Mouse (Mus musculus): Measurements from ENCODE around the gene Rnf43. TPM values are rescaled to one million over a fixed set of nuclear protein-coding genes. Genes with fewer than 3 reads are reported as not detected.

Gene Rnf43
- polyA plus RNA-seq, 1 experiment, result 3.5 TPM

DNA sequence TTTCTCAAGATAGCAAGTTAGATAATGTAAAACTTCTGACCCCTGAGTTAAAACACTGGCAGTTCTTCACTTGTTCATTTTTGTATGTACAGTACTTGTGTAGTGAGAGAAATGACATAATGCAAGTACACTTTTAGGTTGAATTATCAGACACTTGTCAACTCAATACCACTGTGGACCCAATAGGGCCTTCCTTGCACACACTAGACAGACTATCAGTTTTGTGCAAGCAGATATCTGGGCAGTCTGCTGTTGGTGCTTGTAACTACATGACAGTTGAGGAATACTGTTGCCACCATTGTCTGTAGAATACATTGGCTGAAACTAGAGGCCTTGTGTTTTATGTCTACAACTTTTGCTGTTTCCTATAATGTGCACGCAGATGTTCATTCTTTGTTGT lies 10.8 kb downstream of the Rnf43 start:
- TF ChIP-seq CTCF (IDR thresholded peaks at IDR 0.05; ENCODE audit: extremely low read depth, insufficient read depth, insufficient read length, insufficient replicate concordance) (no peak), POLR2A (IDR thresholded peaks at IDR 0.05; ENCODE audit: low read depth, low read length) (no peak)
- 92% methylated on average over 1 of the region's 1 CpGs for WGBS
- Histone ChIP-seq H3K4me3 (ENCODE audit: extremely low read depth, insufficient read depth, insufficient read length) (no peak overlapping the region), H3K36me3 (ENCODE audit: control insufficient read depth, insufficient read depth, low read length) (no peaks in the 10 kb centered on the region), H3K27me3 (ENCODE audit: control insufficient read depth, insufficient read depth, low read length) (no peaks in the 10 kb centered on the region; the same call in 1 of the 2 replicates), H3K4me1 (ENCODE audit: control insufficient read depth, insufficient read depth, insufficient read length) (no peaks in the 10 kb centered on the region), H3K27ac (ENCODE audit: insufficient read depth, low read length) (no peak overlapping the region)
- DNase-seq (ENCODE audit: low read depth in 1 of 2, low spot score in 2 of 2), result no peak

DNA sequence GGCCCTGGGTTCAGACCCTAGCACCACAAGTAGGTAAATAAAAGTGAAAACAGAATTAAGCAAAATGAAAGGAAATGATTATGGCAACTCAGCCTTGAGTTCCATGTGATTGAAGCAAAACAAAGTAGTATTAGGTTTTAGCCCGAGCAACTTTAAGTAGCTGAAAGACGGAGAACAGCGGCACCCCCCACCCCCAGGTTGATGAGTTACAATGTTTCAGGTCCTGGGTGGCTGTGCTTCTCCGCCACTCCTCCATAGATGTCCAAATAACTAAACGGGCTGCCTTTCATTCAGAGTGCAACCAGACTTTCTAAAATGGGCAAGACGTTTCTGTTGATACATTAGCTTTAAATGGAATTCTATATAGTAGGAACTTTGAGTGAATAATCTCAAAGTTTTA lies 13.1 kb downstream of the Rnf43 start:
- Histone ChIP-seq H3K27me3 (ENCODE audit: control insufficient read depth, insufficient read depth, low read length) (no peaks in the 10 kb centered on the region; the same call in 1 of the 2 replicates), H3K4me3 (ENCODE audit: extremely low read depth, insufficient read depth, insufficient read length) (no peak overlapping the region), H3K36me3 (ENCODE audit: control insufficient read depth, insufficient read depth, low read length) (no peaks in the 10 kb centered on the region), H3K27ac (ENCODE audit: insufficient read depth, low read length) (no peak overlapping the region), H3K4me1 (ENCODE audit: control insufficient read depth, insufficient read depth, insufficient read length) (no peaks in the 10 kb centered on the region)
- DNase-seq (ENCODE audit: low read depth in 1 of 2, low spot score in 2 of 2), result no peak
- TF ChIP-seq POLR2A (IDR thresholded peaks at IDR 0.05; ENCODE audit: low read depth, low read length) (no peak), CTCF (IDR thresholded peaks at IDR 0.05; ENCODE audit: extremely low read depth, insufficient read depth, insufficient read length, insufficient replicate concordance) (no peak)
- WGBS, result 92% methylated on average over 6 of the region's 6 CpGs

DNA sequence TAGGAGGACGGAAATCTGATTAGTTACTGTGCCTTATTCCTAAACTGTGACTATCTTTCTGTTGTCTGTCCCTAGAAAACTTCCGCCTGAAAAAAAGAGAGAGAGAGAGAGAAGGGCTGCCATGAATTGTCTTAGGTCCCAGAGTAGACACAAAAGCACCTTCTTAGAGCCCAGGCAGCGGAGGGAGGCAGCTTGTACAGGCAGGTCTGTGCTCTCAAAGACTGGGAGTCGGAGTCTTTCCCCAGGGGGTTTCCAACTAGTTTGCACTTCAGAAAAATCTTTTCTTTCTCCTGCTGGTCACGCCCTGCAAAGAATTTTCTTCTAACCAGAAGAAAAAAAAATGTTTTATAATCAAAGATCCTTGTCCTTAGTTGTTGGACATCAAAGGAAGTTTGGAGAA lies 15.2 kb downstream of the Rnf43 start:
- no peak for TF ChIP-seq POLR2A (IDR thresholded peaks at IDR 0.05; ENCODE audit: low read depth, low read length)
- no peak for TF ChIP-seq CTCF (IDR thresholded peaks at IDR 0.05; ENCODE audit: extremely low read depth, insufficient read depth, insufficient read length, insufficient replicate concordance)
- no peaks in the 10 kb centered on the region for H3K36me3 ChIP-seq (ENCODE audit: control insufficient read depth, insufficient read depth, low read length)
- no peaks in the 10 kb centered on the region; the same call in 1 of the 2 replicates for H3K27me3 ChIP-seq (ENCODE audit: control insufficient read depth, insufficient read depth, low read length)
- no peak overlapping the region for H3K27ac ChIP-seq (ENCODE audit: insufficient read depth, low read length)
- 85% methylated on average over 5 of the region's 5 CpGs for WGBS
- DNase-seq (ENCODE audit: low read depth in 1 of 2, low spot score in 2 of 2), result no peak
- H3K4me1 ChIP-seq (ENCODE audit: control insufficient read depth, insufficient read depth, insufficient read length), result no peaks in the 10 kb centered on the region
- no peak overlapping the region for H3K4me3 ChIP-seq (ENCODE audit: extremely low read depth, insufficient read depth, insufficient read length)

DNA sequence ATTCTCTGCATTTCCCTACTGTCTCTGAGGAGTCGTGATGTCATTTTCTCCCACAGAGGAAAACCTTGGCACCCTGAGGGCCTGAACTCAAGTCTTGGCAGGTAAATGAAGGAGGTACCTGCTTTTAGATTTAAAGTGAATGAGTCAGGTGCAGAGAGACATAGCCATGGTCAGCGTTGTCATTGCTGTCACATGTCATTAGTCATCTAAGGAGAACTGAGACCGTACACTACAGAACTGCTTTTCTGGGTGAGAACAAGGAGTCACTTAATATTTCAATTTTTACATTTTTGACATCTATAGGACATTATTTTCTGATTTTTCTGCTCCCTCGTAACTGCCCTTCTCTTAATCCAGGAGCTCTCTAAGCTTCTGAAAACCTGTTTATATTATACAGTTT lies 16.0 kb downstream of the Rnf43 start:
- DNase-seq (ENCODE audit: low read depth in 1 of 2, low spot score in 2 of 2), result no peak
- Histone ChIP-seq H3K4me1 (ENCODE audit: control insufficient read depth, insufficient read depth, insufficient read length) (no peaks in the 10 kb centered on the region), H3K36me3 (ENCODE audit: control insufficient read depth, insufficient read depth, low read length) (no peaks in the 10 kb centered on the region), H3K27me3 (ENCODE audit: control insufficient read depth, insufficient read depth, low read length) (no peaks in the 10 kb centered on the region; the same call in 1 of the 2 replicates), H3K27ac (ENCODE audit: insufficient read depth, low read length) (no peak overlapping the region), H3K4me3 (ENCODE audit: extremely low read depth, insufficient read depth, insufficient read length) (no peak overlapping the region)
- no peak for TF ChIP-seq CTCF (IDR thresholded peaks at IDR 0.05; ENCODE audit: extremely low read depth, insufficient read depth, insufficient read length, insufficient replicate concordance)
- TF ChIP-seq POLR2A (IDR thresholded peaks at IDR 0.05; ENCODE audit: low read depth, low read length), result no peak
- 62% methylated on average over 4 of the region's 4 CpGs for WGBS

DNA sequence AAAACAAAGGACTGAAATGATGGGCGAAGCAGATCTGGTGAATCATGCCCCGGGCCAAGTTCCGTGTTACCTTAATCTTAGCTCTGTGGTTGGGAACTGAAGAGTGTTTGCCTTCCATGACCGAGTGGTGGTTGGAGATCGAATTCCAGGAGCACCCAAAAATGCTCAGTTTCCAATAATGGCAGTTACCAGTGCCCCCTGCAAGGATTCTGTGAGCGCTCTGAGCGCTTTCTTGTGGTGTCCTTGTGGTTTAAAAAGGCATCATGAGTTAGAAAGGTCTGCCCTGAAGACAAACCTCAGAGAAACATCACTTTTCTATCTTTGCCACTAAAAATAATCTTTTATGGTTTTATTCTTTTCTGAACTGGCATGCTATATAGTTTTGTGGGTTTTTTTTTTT lies 16.5 kb downstream of the Rnf43 start:
- no peak for DNase-seq (ENCODE audit: low read depth in 1 of 2, low spot score in 2 of 2)
- no peaks in the 10 kb centered on the region; the same call in 1 of the 2 replicates for H3K27me3 ChIP-seq (ENCODE audit: control insufficient read depth, insufficient read depth, low read length)
- no peaks in the 10 kb centered on the region for H3K4me1 ChIP-seq (ENCODE audit: control insufficient read depth, insufficient read depth, insufficient read length)
- WGBS, result 36% methylated on average over 7 of the region's 7 CpGs
- H3K27ac ChIP-seq (ENCODE audit: insufficient read depth, low read length), result no peak overlapping the region
- H3K4me3 ChIP-seq (ENCODE audit: extremely low read depth, insufficient read depth, insufficient read length), result no peak overlapping the region
- TF ChIP-seq POLR2A (IDR thresholded peaks at IDR 0.05; ENCODE audit: low read depth, low read length), result no peak
- no peak for TF ChIP-seq CTCF (IDR thresholded peaks at IDR 0.05; ENCODE audit: extremely low read depth, insufficient read depth, insufficient read length, insufficient replicate concordance)
- no peaks in the 10 kb centered on the region for H3K36me3 ChIP-seq (ENCODE audit: control insufficient read depth, insufficient read depth, low read length)

DNA sequence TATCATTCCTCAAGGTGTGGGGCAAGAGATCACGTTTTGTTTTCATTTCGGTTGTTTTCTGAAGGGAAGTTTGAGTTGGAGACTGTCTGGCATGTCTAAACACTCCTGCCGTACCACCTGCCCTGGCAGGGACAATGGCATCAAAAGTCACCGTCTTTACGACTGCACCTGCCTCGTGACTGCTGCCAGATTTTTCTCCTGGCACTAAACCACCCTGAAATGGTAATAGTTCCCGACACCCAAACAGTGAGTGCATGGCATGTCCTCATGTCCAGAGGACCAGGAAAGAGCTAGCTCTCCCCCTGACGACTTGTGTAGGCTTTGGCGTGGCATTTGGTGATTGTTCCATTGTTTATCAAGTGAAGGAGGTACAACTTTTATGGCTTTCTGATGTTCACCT lies 18.3 kb downstream of the Rnf43 start:
- TF ChIP-seq CTCF (IDR thresholded peaks at IDR 0.05; ENCODE audit: extremely low read depth, insufficient read depth, insufficient read length, insufficient replicate concordance) (no peak), POLR2A (IDR thresholded peaks at IDR 0.05; ENCODE audit: low read depth, low read length) (no peak)
- WGBS, result 92% methylated on average over 9 of the region's 9 CpGs
- H3K4me1 ChIP-seq (ENCODE audit: control insufficient read depth, insufficient read depth, insufficient read length), result 0 out of 2 replicates have a peak, but pooled peaks cover 3% of the 10 kb centered on the region

DNA sequence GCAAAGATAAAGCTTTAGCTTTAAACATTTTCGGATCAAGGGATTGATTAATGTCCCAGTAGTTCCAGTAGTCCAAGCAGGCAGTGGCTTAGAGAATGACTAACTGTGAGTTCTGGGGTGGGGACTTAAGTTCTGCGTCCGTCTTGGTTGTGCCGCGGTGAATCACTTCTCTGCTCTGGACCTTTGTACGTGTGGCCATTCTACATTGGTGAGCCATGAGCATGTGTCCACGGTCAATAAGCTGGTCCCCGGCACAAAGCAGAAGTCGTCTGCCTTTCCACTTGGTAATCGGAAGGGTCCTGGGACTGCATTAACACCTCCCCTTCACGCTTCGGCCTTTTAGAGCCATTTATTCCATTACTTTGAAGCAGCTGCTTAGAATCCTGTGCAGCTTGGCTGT lies 19.6 kb downstream of the Rnf43 start:
- WGBS, result 95% methylated on average over 12 of the region's 12 CpGs
- no peak overlapping the region for H3K27ac ChIP-seq (ENCODE audit: insufficient read depth, low read length)

More for the DNA sequence above, 18.3 kb downstream of the Rnf43 start:
- no peaks in the 10 kb centered on the region; the same call in 1 of the 2 replicates for H3K27me3 ChIP-seq (ENCODE audit: control insufficient read depth, insufficient read depth, low read length)
- H3K27ac ChIP-seq (ENCODE audit: insufficient read depth, low read length), result no peak overlapping the region
- no peaks in the 10 kb centered on the region for H3K36me3 ChIP-seq (ENCODE audit: control insufficient read depth, insufficient read depth, low read length)
- DNase-seq (ENCODE audit: low read depth in 1 of 2, low spot score in 2 of 2), result no peak
- H3K4me3 ChIP-seq (ENCODE audit: extremely low read depth, insufficient read depth, insufficient read length), result no peak overlapping the region

More for the DNA sequence above, 19.6 kb downstream of the Rnf43 start:
- Histone ChIP-seq H3K4me1 (ENCODE audit: control insufficient read depth, insufficient read depth, insufficient read length) (peaks cover 11% of the 10 kb centered on the region; the same call in 1 of the 2 replicates), H3K4me3 (ENCODE audit: extremely low read depth, insufficient read depth, insufficient read length) (no peak overlapping the region), H3K36me3 (ENCODE audit: control insufficient read depth, insufficient read depth, low read length) (no peaks in the 10 kb centered on the region), H3K27me3 (ENCODE audit: control insufficient read depth, insufficient read depth, low read length) (no peaks in the 10 kb centered on the region; the same call in 1 of the 2 replicates)
- TF ChIP-seq POLR2A (IDR thresholded peaks at IDR 0.05; ENCODE audit: low read depth, low read length) (no peak), CTCF (IDR thresholded peaks at IDR 0.05; ENCODE audit: extremely low read depth, insufficient read depth, insufficient read length, insufficient replicate concordance) (no peak)
- DNase-seq (ENCODE audit: low read depth in 1 of 2, low spot score in 2 of 2), result no peak
